Mouse (Mus musculus): ENCODE measurements around the gene Wdr70. TPM values are rescaled to one million over a fixed set of nuclear protein-coding genes. Genes with fewer than 3 reads are reported as not detected.

The Wdr70 gene
- 29.7 and 32.2 TPM in 2 replicates for polyA plus RNA-seq (2015; fragmentation: Nextera tagmentation; extraction: Ambion mirVana)

DNA sequence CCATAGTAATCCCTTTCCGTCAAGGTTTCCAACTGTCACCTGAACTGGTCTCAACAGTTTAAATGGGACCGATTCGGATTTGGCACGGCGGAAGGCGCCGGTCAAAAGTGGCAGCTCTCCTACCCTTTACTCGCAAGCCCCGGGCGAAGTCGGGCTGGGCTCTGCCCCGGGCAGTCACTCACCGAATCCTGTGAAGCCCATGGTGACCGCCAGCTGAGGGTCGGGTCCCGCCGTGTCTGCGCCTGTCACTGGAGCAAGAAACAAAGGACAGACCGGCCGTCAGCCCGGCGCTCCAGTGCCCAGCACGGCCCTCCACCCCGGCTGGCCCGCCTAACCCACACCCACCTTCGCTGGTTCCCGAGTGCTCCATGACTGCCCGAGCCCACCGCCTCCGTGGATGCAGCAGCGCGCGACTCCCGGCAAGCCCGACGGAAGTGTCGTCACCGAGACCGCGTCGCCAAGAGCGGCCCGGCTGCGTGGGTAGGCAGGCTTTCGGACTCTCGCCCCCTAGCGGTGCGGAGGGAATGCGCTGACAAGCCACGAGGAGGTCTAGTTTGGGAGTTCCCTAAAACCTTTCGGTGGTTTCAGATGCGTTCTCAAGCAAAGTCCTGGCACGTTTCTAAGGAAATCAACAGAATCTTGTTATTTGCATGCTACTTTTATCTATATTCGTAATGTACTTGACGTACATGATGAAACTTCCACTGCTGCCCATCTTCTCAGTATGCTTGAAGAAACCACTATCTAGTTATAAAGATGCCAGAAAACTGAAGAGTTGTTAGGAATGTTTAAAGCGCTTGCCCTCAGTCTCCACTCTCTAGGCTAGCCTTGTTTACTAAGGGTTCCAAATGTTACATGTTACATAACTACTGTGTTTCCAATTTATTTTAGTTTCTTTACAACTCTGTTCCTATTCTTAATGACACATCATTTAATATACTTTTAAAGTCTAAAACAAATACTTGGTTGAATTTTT, at the start of gene Wdr70:
TSS of gene Wdr70 (minus strand) at position 436 of the 976 bp plus-strand sequence.

GRCm38 (mm10) chr15:8108966-8109743, 10.1 kb upstream of the Wdr70 start, which contains the start of gene Nup155:
Nup155 (plus strand) TSS chr15:8109273.

Small RNAs within 50 kb of the gene (microRNA-seq; reads per million reads assigned to microRNA genes)
- 0 reads per million in 2 experiments for gene Gm27529

Other genes with a start within 250 kb of the Wdr70 start
- gene Nup155, start 10.1 kb upstream of the Wdr70 start, polyA plus RNA-seq (2015; fragmentation: Nextera tagmentation; extraction: Ambion mirVana): 3.3 and 3.7 TPM in 2 replicates
- 3.3 and 3.4 TPM in 2 replicates for gene Cplane1, start 69.9 kb upstream of the Wdr70 start, polyA plus RNA-seq (2015; fragmentation: Nextera tagmentation; extraction: Ambion mirVana)

Data from skeletal muscle tissue, postnatal 0 days (tissue).